In the genomic region with DNA sequence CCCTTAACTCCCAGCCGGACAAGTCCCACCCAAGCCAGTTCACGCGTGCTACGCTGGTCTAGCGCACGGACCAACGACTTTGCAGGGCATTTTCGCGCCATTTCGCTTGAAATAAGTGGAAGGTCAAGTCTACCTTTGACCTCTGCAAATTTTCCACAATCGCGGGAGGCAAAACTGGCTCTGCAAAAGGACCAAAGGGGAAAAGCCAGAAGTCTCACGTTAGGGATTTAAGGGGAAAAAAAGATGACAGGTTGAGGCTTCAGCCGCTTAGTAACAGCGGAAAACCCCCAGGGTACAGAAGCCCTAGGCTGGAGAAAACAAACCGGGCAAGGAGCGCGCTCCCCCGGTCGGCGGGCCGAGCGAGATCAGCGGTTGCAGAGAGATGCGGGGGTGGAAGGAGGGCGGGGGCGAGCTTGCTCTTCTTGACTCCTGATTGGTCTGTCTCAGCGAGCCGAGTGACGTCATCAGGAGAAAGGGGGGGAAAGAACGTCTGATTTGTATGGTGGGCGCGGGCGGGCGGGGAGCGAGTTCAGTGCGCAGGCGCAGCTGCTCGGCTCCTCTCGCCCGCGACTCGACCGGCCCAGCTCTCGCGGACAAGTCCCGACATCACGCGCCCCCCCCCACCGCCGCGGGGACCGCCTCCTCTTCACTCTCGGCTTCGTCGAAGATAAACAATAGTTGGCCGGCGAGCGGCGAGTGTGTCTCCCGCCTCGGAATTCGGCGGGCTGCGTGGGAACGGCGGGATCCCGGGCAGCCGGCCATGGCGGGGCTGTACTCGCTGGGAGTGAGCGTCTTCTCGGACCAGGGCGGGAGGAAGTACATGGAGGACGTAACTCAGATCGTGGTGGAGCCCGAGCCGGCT, we compare ENCODE assay signal across 7 mouse cellular contexts. TPM values are rescaled to one million over a fixed set of nuclear protein-coding genes. Genes with fewer than 3 reads are reported as not detected.
DNase-seq lines count a peak whose midpoint lies in the region; ATAC-seq lines count a peak whose summit lies in the region.

TSS of gene Ppm1d (plus strand) at position 532 of the 862 bp plus-strand sequence.

- peak within 1 kb of the TSS; percentile 94 for H3K27ac ChIP-seq in embryonic facial prominence, embryonic 12.5 days
- peak within 1 kb of the TSS; percentile 82 for H3K27ac ChIP-seq in limb, embryonic 11.5 days (replicated peaks; ENCODE audit: low read depth, low read length)
- H3K27ac ChIP-seq in midbrain, embryonic 14.5 days (replicated peaks; ENCODE audit: low read depth, low read length), result peak within 1 kb of the TSS; percentile 89

- peaks cover 10% of the 10 kb centered on the region; the same call in 1 of the 2 replicates for H3K36me3 ChIP-seq in embryonic facial prominence, embryonic 12.5 days
- peaks cover 5% of the 10 kb centered on the region; the same call in 1 of the 2 replicates for H3K36me3 ChIP-seq in limb, embryonic 11.5 days (ENCODE audit: control insufficient read depth, insufficient read depth, low read length)
- H3K36me3 ChIP-seq in midbrain, embryonic 14.5 days (ENCODE audit: control insufficient read depth, insufficient read depth, low read length), result peaks cover 4% of the 10 kb centered on the region; the same call in 1 of the 2 replicates

- WGBS in embryonic facial prominence, embryonic 12.5 days, result under 1% methylated on average over 78 of the region's 78 CpGs
- WGBS in limb, embryonic 11.5 days, result under 1% methylated on average over 76 of the region's 78 CpGs
- WGBS in midbrain, embryonic 14.5 days, result under 1% methylated on average over 73 of the region's 78 CpGs

- peak; percentile 87 for ATAC-seq in embryonic facial prominence, embryonic 12.5 days (ENCODE audit: insufficient number of reproducible peaks, insufficient read depth, low FRiP score, low TSS enrichment)
- ATAC-seq in limb, embryonic 11.5 days (ENCODE audit: insufficient number of reproducible peaks, low FRiP score, low TSS enrichment, low read depth), result peak; percentile 90
- peak; percentile 95 for ATAC-seq in midbrain, embryonic 14.5 days (ENCODE audit: low FRiP score, low TSS enrichment)

- peak within 1 kb of the TSS; percentile 85 for H3K4me2 ChIP-seq in embryonic facial prominence, embryonic 12.5 days (replicated peaks)
- peak within 1 kb of the TSS; percentile 80 for H3K4me2 ChIP-seq in limb, embryonic 11.5 days (ENCODE audit: low read depth, severe bottlenecking)
- peak within 1 kb of the TSS; percentile 91 for H3K4me2 ChIP-seq in midbrain, embryonic 14.5 days (ENCODE audit: low read length)

- no peaks in the 10 kb centered on the region for H3K27me3 ChIP-seq in embryonic facial prominence, embryonic 12.5 days
- H3K27me3 ChIP-seq in limb, embryonic 11.5 days (ENCODE audit: control insufficient read depth, insufficient read depth, low read length), result no peaks in the 10 kb centered on the region
- H3K27me3 ChIP-seq in midbrain, embryonic 14.5 days (ENCODE audit: control insufficient read depth, insufficient read depth, low read length), result no peaks in the 10 kb centered on the region

- DNase-seq in adrenal gland, postnatal 25 days, result peak; percentile 98
- peak; percentile 100 for DNase-seq in heart, adult 11 months
- DNase-seq in kidney, adult 18-20 months, result peak; percentile 96
- peak; percentile 100 for DNase-seq in limb, embryonic 11.5 days (ENCODE audit: low spot score)
- DNase-seq in midbrain, embryonic 14.5 days, result peak; percentile 100
- DNase-seq in spleen, adult 18-20 months, result peak; percentile 93 to 96

- H3K9ac ChIP-seq in embryonic facial prominence, embryonic 12.5 days, result peak within 1 kb of the TSS; percentile 96
- peak within 1 kb of the TSS; percentile 95 for H3K9ac ChIP-seq in limb, embryonic 11.5 days (ENCODE audit: low read length)
- peak within 1 kb of the TSS; percentile 77 for H3K9ac ChIP-seq in midbrain, embryonic 14.5 days (replicated peaks; ENCODE audit: low read length)

- H3K9me3 ChIP-seq in embryonic facial prominence, embryonic 12.5 days, result no peaks in the 10 kb centered on the region
- no peaks in the 10 kb centered on the region for H3K9me3 ChIP-seq in limb, embryonic 11.5 days (ENCODE audit: control insufficient read depth, low read length)
- no peaks in the 10 kb centered on the region for H3K9me3 ChIP-seq in midbrain, embryonic 14.5 days (ENCODE audit: control insufficient read depth, low read length)

- peak within 1 kb of the TSS; percentile 96 for H3K4me3 ChIP-seq in embryonic facial prominence, embryonic 12.5 days
- peak within 1 kb of the TSS; percentile 91 for H3K4me3 ChIP-seq in limb, embryonic 11.5 days (ENCODE audit: low read depth, low read length)
- peak within 1 kb of the TSS; percentile 91 for H3K4me3 ChIP-seq in midbrain, embryonic 14.5 days (replicated peaks; ENCODE audit: low read depth, low read length)

- H3K4me1 ChIP-seq in embryonic facial prominence, embryonic 12.5 days, result peaks cover 9% of the 10 kb centered on the region
- H3K4me1 ChIP-seq in limb, embryonic 11.5 days (ENCODE audit: control insufficient read depth, insufficient read depth, low read length), result peaks cover 4% of the 10 kb centered on the region
- H3K4me1 ChIP-seq in midbrain, embryonic 14.5 days (ENCODE audit: control insufficient read depth, insufficient read depth, low read length), result peaks cover 16% of the 10 kb centered on the region

RNA-seq across cellular contexts. Expression of gene Ppm1d, which starts in this region (rescaled TPM):
- total RNA-seq in adrenal gland, postnatal 25 days (2021), result 17.0 and 17.2 TPM in 2 replicates
- 26.6 and 27.7 TPM in 2 replicates for polyA plus RNA-seq in embryonic facial prominence, embryonic 12.5 days (2016; fragmentation: Nextera tagmentation; extraction: Ambion mirVana)
- polyA plus RNA-seq in limb, embryonic 11.5 days (2014; fragmentation: Nextera tagmentation; extraction: Ambion mirVana), result 25.7 and 28.1 TPM in 2 replicates
- 20.8 and 24.2 TPM in 2 replicates for polyA plus RNA-seq in midbrain, embryonic 14.5 days (2014; fragmentation: Nextera tagmentation; extraction: Ambion mirVana)

Comparison
In these comparisons a context has a peak if more than half of its experiments do, and no peak if none do; other contexts are left out.
1. Peak in every context shown above with its lines: DNase-seq, ATAC-seq, H3K4me3 ChIP-seq and H3K27ac ChIP-seq.